Mouse (Mus musculus) cerebellum, adult 8-10 months (tissue): ENCODE measurements at regions not wholly inside any gene's neighbourhood (a gene's known extent, or its start where the extent isn't known, plus 50 kb on each side); places are given as distances from the start of the nearest gene placed in this dataset.
A peak's percentile ranks its signal among the peaks of the same experiment; 100 is the strongest.

ENCODE experiments used
- DNase-seq: peaks from one replicate; pipeline ENCODE4 v3.0.0; 2022

DNA sequence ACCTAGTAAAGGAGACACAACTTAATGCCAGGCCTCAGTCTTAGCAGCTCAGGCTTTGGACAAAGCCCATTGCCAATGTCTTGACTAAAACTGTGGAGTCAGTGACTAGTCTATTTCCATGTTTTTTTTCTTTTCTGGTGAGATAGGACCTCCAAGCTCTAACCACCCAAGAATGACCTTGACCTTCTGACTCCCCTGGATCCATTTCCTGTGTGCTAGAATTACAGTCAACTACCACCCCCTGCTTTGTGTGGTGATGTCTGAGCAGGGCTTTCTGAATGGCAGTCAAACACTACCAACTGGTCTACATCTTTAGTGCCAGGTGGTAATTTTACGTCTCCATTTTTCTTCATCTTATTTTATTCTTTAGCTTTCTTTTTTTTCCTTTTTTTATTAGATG, 51.3 kb upstream of the Rnf138rt1 start:
- DNase-seq, result no peak

DNA sequence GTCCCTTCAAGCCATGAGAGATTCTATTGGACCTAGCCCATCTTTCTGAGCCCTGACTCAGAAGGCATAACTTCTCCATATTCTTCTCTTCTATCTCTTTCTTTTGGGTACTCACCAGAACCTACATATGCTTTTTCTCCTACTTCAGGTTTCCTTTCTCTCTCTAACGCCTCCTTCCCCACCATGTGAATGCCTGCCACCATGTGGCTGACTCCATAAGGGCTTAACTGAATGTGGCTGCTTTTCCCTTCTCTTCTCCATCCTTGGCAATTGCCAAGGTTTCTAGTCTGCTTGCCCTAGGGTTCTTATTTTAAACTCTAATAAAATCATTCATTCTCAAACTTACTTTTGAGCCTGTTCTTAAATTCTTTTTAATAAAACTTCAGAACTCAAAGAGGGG, 53.7 kb upstream of the Rnf138rt1 start:
- no peak for DNase-seq

DNA sequence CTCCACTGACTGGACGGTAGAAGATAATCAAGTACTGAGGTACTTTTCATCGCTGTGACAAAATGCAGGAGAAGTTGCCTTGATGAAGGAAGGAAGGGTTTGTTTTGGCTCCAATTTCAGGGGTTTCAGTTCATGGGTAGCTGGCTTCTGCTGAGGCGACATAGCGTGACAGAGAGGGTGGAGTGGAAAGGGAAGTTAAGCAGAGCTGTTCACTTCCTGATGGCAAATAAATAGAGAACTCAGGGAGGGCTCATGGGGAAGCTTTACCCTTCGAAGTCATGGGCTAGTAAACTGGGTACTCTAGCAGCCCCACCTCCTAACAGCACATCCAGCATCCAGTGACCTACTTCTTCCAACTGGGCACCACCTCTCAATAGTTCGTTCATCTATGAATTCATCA, 61.2 kb upstream of the Rnf138rt1 start:
- DNase-seq, result no peak

GRCm38 (mm10) chrX:163827461-163827860, 66.3 kb upstream of the Rnf138rt1 start:
- no peak for DNase-seq

DNA sequence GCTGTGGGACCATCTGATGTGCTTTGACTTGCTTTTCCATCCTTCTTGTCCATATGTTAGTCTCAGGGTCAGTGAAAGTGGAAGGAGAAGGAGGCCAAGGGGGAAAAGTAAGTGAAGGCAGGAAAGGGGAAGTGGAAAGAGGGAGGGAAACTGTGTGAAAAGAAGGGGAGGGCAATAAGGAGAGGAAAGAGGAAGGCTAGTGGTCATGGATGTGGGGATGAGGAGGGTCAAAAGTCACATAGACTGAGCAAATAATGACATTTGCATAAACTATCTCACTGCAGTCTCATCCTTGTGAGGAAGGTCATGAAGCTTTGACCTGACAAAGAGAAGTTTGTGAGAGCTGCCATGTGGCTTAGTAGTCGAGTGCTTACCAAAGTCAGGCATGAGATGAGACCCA, 63.4 kb upstream of the Ap1s2 start:
- no peak for DNase-seq

- DNase-seq, result peak; percentile 14
Measured at GRCm38 (mm10) chrX:163846890-163847289, 61.9 kb upstream of the Ap1s2 start.

GRCm38 (mm10) chrX:163847651-163848050, 61.2 kb upstream of the Ap1s2 start:
- DNase-seq, result peak; percentile 3

DNA sequence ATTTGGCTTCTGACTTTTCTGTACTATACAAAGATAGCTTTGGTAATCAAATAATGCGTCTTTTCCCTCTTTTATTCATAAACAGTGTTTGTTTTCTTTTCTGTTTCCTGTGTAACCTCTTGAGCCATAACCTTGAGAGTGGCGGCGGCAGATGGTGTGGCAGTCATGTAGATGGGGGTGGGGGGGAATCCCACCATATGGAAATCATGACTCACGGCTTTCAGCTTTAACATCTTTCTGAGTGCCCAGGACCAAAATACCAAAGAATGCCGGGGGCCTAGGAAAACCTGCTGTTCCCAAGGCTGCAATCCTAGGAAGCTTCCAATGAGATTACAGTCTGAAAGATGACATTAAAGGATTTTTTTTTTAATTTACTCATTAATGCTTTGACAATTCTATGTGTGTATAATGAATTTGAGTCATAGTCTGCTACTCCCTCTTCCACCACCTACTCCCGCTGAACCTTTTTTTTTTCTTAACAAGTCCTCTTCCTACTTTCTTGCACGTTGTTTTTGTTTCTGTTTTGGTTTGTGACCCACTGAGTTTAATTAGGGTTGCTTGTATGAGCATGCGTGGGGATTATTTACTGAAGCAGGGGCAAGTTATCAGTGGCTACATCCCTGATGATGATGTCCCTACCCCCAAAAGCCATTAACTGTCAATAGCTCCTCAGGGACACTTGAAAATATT, 60.2 kb upstream of the Ap1s2 start:
- DNase-seq, result peak; percentile 59

GRCm38 (mm10) chrX:163850915-163851599, 57.8 kb upstream of the Ap1s2 start:
- no peak for DNase-seq

DNA sequence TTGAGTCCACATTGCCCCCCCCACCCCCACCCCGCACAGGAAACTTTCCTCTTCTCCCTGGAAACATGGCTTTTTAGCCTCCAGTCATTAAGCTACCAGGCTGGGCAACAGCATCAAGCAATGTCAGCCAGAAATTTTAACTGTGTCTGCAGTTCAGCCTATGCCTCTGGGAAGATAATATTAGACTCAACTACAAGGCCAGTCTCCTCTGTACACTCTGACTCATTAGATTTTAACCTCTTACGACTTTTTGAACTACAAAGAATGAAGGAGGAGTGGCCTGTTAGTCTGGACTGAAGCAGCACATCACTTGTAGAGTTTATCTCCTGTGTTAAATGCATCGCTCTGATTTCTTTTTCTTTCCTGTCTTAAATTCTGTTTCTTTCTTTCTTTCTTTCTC, 50.3 kb upstream of the Ap1s2 start:
- no peak for DNase-seq
